In the genomic region with DNA sequence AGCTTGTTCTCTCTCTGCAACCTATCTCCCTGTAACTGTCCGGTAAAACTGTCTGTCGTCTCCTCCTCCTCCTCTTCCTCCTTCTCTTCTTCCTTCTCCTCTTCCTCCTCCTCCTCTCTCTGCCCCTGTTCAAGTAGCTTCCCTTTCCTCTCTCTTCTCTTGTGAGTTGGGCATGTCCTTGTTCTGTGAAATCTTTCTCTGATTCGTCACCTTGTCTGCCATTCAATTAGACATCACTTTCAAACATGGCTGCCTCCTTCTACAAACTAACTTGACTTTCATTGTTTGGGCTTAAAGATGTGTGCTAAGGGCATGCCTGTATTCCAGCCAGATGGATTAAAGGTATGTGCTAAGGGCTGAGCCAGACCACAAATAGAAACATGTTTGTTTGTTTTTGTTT, we compare ENCODE assay signal across 17 mouse cellular contexts. TPM values are rescaled to one million over a fixed set of nuclear protein-coding genes. Genes with fewer than 3 reads are reported as not detected.
A peak's percentile ranks its signal among the peaks of the same experiment; 100 is the strongest.
DNase-seq lines count a peak whose midpoint lies in the region; ATAC-seq and TF ChIP-seq lines count a peak whose summit lies in the region.
"Had no signal": no experiment of that assay in that cellular context is flagged by ENCODE, and none has a peak within 500 bp of the region (broad histone marks: within the 10 kb centered on the region; RNA-seq: fewer than 3 reads in every experiment).

No protein-coding gene starts in this region.

- intact Hi-C loops in heart, adult 2 months (cut with DNase I): no loop called here

- TF ChIP-seq CTCF in heart, adult 2 months (IDR thresholded peaks at IDR 0.05): no peak

- TF ChIP-seq POLR2A in heart, adult 2 months (IDR thresholded peaks at IDR 0.05; ENCODE audit: insufficient read depth, low read depth, low read length): no peak

- no peak for ATAC-seq in heart, embryonic 11.5 days (replicated peaks; ENCODE audit: insufficient number of reproducible peaks, low FRiP score, low TSS enrichment)
- no peak for ATAC-seq in megakaryocyte, adult 5-6 weeks (ENCODE audit: poor library complexity, severe bottlenecking)
- ATAC-seq: activated CD4-positive, CD25-positive, alpha-beta regulatory T cell, adult 4 months; hindbrain, embryonic 16.5 days had no signal

- H3K9me3 ChIP-seq in heart, embryonic 11.5 days (replicated peaks; ENCODE audit: control insufficient read depth, low read length): no peaks in the 10 kb centered on the region
- H3K9me3 ChIP-seq in megakaryocyte, embryonic 14.5 days: peaks cover 5% of the 10 kb centered on the region; the same call in 1 of the 2 replicates
- H3K9me3 ChIP-seq: limb, embryonic 12.5 days; midbrain, embryonic 15.5 days; neural tube, embryonic 12.5 days had no signal

- no peaks in the 10 kb centered on the region for H3K36me3 ChIP-seq in heart, embryonic 11.5 days (ENCODE audit: control insufficient read depth, insufficient read depth, low read length)
- peaks cover 2% of the 10 kb centered on the region; the same call in 1 of the 2 replicates for H3K36me3 ChIP-seq in heart, adult 2 months (ENCODE audit: control insufficient read depth, insufficient read depth, low read length)
- peaks cover 33% of the 10 kb centered on the region for H3K36me3 ChIP-seq in megakaryocyte, embryonic 14.5 days (replicated peaks; ENCODE audit: low read length)
- H3K36me3 ChIP-seq in splenic B cell, adult 2 months (ENCODE audit: control insufficient read depth, insufficient read depth, low read length, poor library complexity, severe bottlenecking): no peaks in the 10 kb centered on the region
- H3K36me3 ChIP-seq: midbrain, embryonic 15.5 days had no signal

- H3K4me1 ChIP-seq in heart, embryonic 11.5 days (ENCODE audit: control insufficient read depth, insufficient read depth, low read length): peaks cover 10% of the 10 kb centered on the region
- H3K4me1 ChIP-seq in heart, adult 2 months (ENCODE audit: control insufficient read depth, insufficient read depth, low read length): peaks cover 3% of the 10 kb centered on the region
- H3K4me1 ChIP-seq in megakaryocyte, embryonic 14.5 days: peaks cover 28% of the 10 kb centered on the region
- H3K4me1 ChIP-seq: neural tube, embryonic 12.5 days had no signal

- H3K9ac ChIP-seq in heart, embryonic 11.5 days (ENCODE audit: low read depth, low read length): no peak overlapping the region
- no peak overlapping the region for H3K9ac ChIP-seq in heart, adult 2 months (ENCODE audit: low read depth, low read length)
- H3K9ac ChIP-seq: limb, embryonic 12.5 days; midbrain, embryonic 15.5 days; neural tube, embryonic 12.5 days had no signal

- H3K27ac ChIP-seq in heart, embryonic 11.5 days (ENCODE audit: low read depth, low read length): peak overlapping the region; percentile 60; the same call in 1 of the 2 replicates
- H3K27ac ChIP-seq in heart, adult 2 months: no peak overlapping the region
- H3K27ac ChIP-seq: kidney, postnatal 0 days; limb, embryonic 12.5 days; midbrain, embryonic 15.5 days; neural tube, embryonic 12.5 days had no signal

- no peak overlapping the region for H3K4me3 ChIP-seq in heart, embryonic 11.5 days (ENCODE audit: low read depth, low read length)
- no peak overlapping the region for H3K4me3 ChIP-seq in heart, adult 2 months
- peak overlapping the region; percentile 81 for H3K4me3 ChIP-seq in megakaryocyte, embryonic 14.5 days (replicated peaks)

- H3K27me3 ChIP-seq in heart, embryonic 11.5 days (ENCODE audit: control insufficient read depth, insufficient read depth, low read length): no peaks in the 10 kb centered on the region
- no peaks in the 10 kb centered on the region for H3K27me3 ChIP-seq in heart, adult 2 months (ENCODE audit: control insufficient read depth, insufficient read depth, low read length)
- H3K27me3 ChIP-seq in megakaryocyte, embryonic 14.5 days (replicated peaks): no peaks in the 10 kb centered on the region
- H3K27me3 ChIP-seq in splenic B cell, adult 2 months (ENCODE audit: control insufficient read depth, insufficient read depth, low read length, poor library complexity, severe bottlenecking): no peaks in the 10 kb centered on the region
- H3K27me3 ChIP-seq: limb, embryonic 12.5 days; midbrain, embryonic 15.5 days; neural tube, embryonic 12.5 days had no signal

- no peak for TF ChIP-seq EP300 in heart, adult 2 months (IDR thresholded peaks at IDR 0.05; ENCODE audit: insufficient read depth, low read depth, low read length)

- no peak overlapping the region for H3K4me2 ChIP-seq in heart, embryonic 11.5 days

- DNase-seq in heart, adult 2 months: no peak
- peak; percentile 31 for DNase-seq in R1 (ENCODE audit: low read depth, low spot score)
- peak; percentile 18 for DNase-seq in splenic B cell, adult 2 months (ENCODE audit: low read depth, low spot score)
- no peak for DNase-seq in cerebellum, postnatal 14 days
- no peak for DNase-seq in urinary bladder, postnatal 14 days (ENCODE audit: low spot score)
- DNase-seq: embryo, embryonic 11 days; lung, postnatal 36 days; thymus, postnatal 36 days had no signal

- H3K79me2 ChIP-seq in heart, adult 2 months (replicated peaks; ENCODE audit: control insufficient read depth, insufficient read depth, low read length): no peaks in the 10 kb centered on the region; the same call in 1 of the 2 replicates

- WGBS in heart, embryonic 11.5 days (ENCODE audit: insufficient replicate concordance): 73% methylated on average over 3 of the region's 3 CpGs
- WGBS in heart, adult 2 months: 76% methylated on average over 3 of the region's 3 CpGs

RNA-seq across cellular contexts. Expression of a gene that starts 1.5 kb away (rescaled TPM):
- 11.0 and 12.0 TPM in 2 replicates for polyA plus RNA-seq in heart, embryonic 11.5 days (2014; fragmentation: Nextera tagmentation; extraction: Ambion mirVana)
- 1 to 10 TPM; 3.9 to 4.8 TPM for total RNA-seq in heart, adult 2 months (2021)
- polyA plus RNA-seq in heart, adult 2 months (2012; rRNA removed): 1.2 and 1.4 TPM in 2 replicates
- polyA plus RNA-seq in megakaryocyte, embryonic 14.5 days (2012; ENCODE audit: insufficient read depth, low replicate concordance): 0.68 TPM in 1 of 2 replicates, not detected in the other
- 2.1 and 2.7 TPM in 2 replicates for total RNA-seq in megakaryocyte, adult 5-6 weeks (2015)
- 5.8 and 6.4 TPM in 2 replicates for total RNA-seq in megakaryocyte, adult 5-6 weeks (2017)

Comparison
In these comparisons a context has a peak if more than half of its experiments do, and no peak if none do; other contexts are left out.
1. DNase-seq: peak in R1 (single experiment) and splenic B cell, adult 2 months (single experiment); none in heart, adult 2 months (0 of 2), cerebellum, postnatal 14 days (0 of 2) and urinary bladder, postnatal 14 days (single experiment).